Mouse (Mus musculus): ENCODE measurements around the gene Gm6509.
"Not testable (repeated sequence)": the region's sequence is repeated elsewhere in the genome, so short reads cannot be mapped to it uniquely, and the experiment has no call there.

The Gm6509 gene

DNA sequence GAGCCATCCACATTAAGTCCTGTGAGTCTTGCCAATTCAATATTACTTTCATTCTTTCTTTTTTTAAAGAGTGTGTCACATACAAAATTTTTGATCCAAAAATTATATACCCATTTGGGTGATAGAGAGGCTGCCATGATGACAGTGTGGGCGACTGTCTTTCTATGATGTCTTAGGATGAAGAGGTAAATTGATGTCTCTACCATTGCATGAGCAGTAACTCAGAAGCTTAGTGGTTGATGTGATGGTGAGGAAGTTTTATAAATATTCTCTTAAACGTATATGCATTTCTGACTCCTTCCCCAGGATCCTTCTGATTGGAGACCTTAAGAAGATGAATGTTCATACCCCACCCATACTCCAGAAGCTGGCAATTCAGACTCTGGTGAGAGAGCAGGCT lies at the start of gene Gm6509:
TSS of gene Gm6509 (plus strand) at position 301 of the 400 bp plus-strand sequence.
- DNase-seq (ENCODE audit: low spot score in 2 of 2) = not testable (repeated sequence)

- DNase-seq (ENCODE audit: low spot score in 2 of 2) = not testable (repeated sequence)
Measured at GRCm38 (mm10) chr5:94616242-94616641, 7.5 kb upstream of the Gm6509 start, which contains the start of gene Gm3147. Gene Gm3147, minus strand, starts transcription at chr5:94616342.

DNA sequence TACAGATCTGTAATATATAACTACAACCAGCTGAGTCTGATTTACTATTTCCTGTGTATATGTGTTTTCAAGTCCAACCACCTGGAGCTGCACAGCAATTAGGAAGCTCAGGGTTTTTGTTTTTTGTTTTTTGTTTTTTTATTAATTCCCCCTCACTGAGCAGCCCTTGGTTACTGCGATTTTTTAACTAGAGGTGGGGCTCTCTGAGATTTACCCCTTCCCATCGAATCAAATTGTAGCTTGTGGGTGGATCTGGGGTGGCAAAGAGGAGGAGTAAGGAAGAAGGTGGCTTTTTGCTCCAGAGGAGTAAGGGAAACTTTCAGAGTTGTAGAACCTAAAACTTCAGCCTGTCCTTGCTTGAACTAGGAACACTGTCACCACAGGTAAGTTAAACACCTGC lies 24.3 kb downstream of the Gm6509 start, which contains the start of gene Gm6205:
TSS of gene Gm6205 (plus strand) at position 301 of the 400 bp plus-strand sequence.
- DNase-seq (ENCODE audit: low spot score in 2 of 2) = not testable (repeated sequence)
